Mouse (Mus musculus) G1E-ER4 (cell line): ENCODE results near the gene Prkcg. TPM values are rescaled to one million over a fixed set of nuclear protein-coding genes. Genes with fewer than 3 reads are reported as not detected.

ENCODE experiments used
- GATA1 ChIP-seq: IDR thresholded peaks from one replicate; pipeline ENCODE4 v1.8.0; 2012; ENCODE audit warnings: low read length, inconsistent platforms
- polyA plus RNA-seq: library from polyadenylated mRNA; stranded (reverse); fragments of >175 nt; gene quantifications from 2 replicates; pipeline ENCODE4 v1.2.3, GENCODE M21; 2012

Gene Prkcg
- polyA plus RNA-seq, 1 experiment: not detected

DNA sequence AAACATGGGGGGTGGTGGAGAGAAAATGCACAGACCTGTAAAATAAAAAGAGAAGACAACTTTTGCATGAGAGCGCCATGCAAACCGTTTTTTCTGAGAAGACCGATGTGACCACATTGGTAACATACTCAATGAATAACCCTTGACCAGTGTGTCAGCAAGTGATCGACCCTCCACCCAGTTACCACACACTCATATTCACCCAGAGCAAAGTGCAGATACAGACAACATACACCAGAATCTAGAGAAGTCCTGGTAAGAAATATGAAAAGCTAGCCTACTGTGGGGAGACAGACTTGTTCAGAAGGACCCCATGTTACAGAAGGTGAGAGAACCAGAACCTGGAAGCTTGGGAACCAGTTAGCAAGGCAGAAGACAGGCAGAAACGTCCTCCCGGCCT is 42.2 kb downstream of the Prkcg start:
- no peak for TF ChIP-seq GATA1

DNA sequence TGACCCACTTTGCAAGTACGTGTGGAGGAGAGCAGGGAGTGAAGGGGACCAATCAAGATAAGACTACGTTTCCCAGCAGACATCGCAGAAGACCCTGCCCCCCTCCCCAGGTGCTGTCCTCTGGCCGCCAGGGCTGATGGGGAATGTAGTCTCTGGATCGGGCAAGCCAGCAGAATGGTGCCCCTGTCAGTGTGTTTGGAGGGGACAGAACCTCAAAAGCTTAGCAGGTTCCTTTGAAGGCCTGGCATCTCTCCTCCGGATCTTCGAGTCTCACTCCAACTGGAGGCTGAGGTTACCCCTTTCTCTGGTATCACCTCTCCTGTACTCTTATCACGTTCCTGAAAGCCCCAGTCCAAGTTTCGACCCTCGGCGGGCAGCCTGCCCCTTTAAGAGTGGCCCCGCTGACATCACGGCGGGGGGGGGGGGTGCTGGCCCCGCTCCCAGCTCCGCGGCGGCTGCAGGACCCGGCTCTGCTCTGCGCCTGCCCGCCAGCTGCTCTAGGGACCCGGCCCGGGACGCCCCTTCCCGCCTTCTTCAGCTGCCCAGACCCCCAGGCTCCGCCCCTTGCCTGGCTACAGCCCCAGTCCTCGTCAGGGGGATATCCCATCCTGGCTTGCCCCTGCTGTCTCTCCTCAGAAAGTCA is 42.7 kb downstream of the Prkcg start:
- TF ChIP-seq GATA1: no peak

DNA sequence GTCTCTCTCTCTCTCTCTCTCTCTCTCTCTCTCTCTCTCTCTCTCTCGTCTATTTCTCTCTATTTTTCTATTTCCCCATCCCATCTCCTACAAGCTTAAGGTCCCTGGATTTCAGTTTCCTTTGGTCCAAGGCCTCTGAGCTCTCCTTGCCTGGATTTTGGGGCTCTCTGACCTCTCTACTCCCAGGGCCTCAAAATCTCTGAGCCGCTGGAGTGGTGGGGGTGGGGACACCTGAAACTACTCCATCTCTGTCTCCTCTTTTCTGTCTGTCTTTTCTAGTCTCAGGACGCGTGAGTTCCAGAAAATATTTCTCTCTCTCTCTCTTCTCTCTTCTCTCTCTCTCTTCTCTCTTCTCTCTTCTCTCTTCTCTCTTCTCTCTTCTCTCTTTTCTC is 43.2 kb downstream of the Prkcg start:
- no peak for TF ChIP-seq GATA1

DNA sequence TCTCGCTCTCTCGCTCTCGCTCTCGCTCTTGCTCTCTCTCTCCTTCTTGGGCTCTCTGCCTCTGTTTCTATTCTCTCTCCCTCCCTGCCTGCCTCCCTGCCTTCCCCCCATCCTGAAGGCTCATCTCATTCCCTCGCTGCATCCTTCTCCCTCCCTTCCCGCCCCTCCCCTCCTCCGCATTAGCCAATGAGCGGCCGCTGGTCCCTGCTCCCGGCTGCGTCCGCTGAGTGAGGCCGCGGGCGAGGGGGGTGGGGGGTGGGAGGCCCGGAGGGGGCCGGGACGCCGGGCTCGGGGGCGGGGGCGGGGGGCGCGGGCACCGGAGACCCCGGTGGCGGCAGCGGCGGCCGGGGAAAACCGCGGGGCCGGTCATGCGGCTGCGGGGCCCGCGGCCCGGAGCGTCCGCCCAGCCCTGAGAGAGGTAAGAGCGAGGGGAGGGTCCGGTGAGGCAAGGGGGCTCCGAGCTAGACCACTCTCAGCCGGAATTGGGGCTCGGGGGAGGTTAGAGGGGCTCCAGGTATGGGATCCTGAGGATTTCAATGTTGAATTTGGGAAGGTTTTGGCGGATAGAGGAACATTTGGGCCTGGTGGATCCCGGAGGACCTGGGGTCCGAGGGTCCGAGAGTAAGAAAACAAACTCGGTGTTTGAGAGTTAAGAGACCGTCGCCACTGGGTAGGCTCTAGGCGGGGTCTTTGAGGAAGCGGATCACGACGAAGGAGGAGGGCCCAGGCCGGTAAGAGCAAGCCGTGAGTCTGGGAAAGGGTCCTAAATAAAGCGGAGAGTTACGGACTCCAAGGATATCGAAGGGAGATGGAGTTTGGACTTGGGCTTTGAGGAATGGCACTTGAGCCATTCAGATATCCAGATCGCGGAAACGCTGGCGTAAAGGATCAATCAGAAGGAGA is 43.9 kb downstream of the Prkcg start, which contains the start of gene Cacng7:
Cacng7 (plus strand) TSS at position 337 of the 903 bp plus-strand sequence.
- no peak for TF ChIP-seq GATA1

DNA sequence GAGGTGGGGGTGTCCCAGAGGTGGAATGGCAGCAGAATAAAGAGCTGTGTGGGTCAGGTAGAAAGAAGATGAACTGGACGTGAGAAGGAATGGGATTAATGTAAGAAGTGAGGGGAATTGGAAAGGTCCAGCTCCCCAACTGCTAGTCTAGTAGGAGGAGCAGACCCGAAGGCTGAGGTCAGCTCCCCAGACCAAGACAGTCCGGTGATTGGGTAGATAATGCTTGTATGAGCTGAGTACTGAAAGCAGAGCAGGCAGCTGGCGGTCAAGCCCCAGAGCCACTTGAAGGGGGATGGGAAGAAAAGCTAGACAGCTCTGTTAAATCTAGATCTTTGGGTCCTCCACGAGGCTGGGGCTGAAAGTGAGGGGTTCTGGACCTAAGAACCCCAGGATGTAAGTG is 44.6 kb downstream of the Prkcg start:
- TF ChIP-seq GATA1: no peak

DNA sequence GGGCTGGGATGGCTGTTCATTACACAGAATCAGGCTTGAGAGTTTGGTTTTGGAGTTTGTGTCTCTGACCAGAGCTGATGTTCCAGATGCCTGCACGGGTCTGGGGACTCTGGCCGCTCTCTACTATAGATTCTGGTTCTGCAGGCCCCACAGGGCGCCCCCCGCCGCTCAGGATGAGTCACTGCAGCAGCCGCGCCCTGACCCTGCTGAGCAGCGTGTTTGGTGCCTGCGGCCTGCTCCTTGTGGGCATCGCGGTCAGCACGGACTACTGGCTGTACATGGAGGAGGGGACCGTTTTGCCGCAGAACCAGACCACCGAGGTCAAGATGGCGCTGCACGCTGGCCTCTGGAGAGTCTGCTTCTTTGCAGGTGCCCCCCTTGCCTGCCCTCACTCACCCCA is 47.4 kb downstream of the Prkcg start:
- no peak for TF ChIP-seq GATA1

DNA sequence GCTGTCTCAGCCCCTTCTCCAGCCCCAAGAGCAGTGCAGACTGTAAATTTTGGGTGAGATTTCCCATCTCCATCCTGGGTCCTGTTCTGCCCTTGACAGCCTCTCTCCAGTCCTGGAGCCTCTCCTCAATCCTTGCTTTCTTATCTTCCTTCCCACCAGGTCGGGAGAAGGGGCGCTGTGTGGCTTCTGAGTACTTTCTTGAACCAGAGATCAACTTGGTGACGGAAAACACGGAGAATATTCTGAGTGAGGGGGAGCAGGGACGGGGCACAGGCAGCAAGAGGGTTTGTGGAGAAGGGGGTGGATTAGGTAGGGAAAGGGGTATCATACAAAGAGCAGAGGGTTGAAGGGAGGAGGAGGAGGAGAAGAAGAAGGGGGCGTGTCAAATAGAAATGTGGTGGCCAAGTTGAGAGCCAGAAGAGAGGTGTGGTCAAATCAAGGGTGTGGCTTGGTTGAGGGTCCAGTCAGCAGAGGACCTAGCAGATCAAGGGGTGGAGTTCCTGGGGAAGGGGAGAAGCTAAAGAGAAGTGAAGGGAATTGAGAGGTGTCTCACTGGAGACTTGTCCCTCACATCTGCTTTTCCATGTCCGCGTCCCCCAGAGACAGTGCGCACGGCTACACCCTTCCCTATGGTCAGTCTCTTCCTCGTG is 49.4 kb downstream of the Prkcg start:
- TF ChIP-seq GATA1: no peak

DNA sequence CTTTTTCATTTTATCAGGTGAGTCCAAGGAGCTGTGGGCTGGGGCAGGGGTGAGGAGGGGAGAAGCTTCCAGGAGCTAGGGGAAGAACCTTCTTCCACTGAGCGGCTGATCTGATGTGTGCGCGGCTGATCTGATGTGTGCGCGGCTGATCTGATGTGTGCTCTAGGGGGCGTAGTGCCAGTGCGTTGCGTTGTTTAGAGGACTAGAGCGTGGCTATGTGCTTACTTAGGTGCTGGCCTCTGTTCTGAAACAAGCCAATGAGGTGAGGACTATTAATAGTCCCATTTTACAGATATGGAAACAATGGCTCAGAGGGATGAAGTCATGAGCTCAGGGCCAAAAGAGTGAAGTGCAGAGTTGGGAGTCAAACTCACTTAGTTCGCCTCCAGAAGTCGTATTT is 50.0 kb downstream of the Prkcg start:
- no peak for TF ChIP-seq GATA1

DNA sequence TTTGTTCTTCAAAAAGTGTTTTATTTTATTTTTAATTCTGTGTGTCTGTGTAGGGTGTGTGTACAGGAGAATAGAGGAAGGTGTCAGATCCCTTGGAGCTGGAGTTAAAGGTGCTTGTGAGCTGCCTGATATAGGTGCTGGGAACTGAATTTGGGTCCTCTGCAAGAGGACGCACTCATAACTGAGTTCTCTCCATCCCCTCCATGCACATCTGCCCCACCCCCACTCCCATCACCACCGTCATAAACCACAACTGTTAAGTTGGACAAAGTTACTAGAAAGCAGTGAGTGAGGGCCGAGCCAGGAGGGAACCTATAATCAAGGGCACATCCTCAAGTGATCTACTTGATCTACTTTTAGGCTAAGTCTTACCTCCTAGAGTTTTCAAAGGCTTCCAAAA is 54.9 kb downstream of the Prkcg start:
- no peak for TF ChIP-seq GATA1

DNA sequence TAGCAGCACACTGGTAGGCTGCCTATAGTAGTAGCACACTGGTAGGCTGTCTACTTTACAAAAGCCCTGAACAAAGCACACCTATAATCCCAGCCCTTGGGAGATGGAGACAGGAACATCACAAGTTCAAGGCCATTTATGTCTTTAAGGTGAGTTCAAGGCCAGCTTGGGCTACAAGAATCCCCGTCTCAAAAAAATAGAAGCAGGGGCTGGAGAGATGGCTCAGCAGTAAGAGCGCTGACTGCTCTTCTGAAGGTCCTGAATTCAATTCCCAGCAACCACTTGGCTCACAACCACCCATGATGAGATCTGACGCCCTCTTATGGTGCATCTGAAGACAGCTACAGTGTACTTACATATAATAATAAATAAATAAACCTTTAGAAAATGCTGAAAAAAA is 56.3 kb downstream of the Prkcg start:
- no peak for TF ChIP-seq GATA1

DNA sequence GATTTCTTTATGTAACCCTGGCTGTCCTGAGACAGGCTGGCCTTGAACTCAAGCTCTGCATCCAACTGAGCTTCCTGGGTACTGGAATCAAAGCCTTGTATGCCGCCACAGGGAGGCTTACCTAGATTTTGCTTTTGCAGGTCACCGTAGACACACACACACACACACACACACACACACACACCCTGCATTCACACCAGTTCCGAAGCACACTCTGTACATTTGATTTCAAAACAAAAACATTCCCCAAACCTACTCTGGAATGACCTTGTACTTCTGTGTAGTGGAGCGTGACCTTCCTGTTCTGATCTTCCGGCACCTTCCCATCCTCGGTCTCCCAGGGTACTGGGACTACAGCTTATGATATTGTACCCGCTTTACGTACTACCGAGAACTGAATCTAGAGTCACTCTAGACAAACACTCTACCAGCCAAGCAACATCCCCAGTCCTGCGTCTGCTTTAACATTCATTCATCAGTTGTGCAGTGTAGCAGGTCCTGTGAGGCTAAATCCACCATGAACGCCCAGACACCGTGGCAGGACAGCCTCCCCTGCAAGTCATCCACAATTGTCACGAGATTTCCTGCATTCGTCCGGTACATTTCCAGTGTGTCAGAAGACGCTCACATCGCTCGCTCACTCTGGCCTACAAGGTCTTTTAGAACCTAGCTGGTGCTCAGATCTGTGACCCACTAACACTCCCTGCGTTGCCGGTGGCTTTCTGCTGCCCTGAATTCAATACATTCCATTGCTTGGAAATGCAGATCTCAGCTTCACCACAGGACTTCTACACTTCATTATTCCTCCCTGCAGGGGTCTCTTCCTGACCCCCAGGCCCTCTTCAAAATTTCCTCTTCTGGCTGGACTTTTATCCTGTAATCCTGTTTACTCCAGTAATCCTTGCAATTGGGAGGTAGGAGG is 58.6 kb downstream of the Prkcg start:
- TF ChIP-seq GATA1: no peak

DNA sequence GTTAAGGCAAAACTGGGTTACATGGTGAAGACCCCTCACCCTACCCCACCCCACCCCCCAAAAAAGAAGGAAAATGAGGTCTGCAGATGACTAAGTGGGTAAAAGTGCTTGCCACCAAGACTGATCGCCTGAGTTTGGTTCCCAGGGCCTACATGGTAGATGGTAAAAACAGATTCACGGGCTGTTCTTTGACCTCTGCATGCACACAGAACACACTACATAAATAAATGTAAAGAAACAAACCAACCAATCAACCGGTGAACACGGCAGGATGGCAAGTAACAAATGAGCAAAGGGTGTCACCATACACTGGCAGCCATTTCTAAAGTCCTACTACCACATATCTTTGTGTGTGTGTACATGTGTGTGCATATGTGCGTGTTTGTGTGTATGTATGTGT is 59.3 kb downstream of the Prkcg start:
- TF ChIP-seq GATA1: no peak

DNA sequence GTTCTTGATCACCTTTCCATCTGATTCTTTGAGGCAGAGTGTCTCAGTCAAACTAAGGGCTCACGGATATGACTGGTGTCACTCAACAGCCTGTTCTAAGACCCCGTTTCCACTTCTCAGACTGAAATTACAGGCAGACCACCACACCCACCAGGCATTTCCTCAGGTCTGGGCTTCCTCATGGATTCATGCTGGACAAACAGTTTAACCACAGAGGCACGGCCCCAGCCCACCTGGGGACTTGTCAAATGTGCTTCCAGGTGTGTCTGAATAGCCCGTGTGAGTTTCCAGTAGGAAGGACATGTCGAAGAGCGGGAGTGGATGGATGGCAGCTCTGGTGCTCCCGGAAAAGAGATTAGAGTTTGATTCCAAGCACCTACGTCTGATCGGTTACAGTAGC is 60.8 kb downstream of the Prkcg start:
- TF ChIP-seq GATA1: no peak

DNA sequence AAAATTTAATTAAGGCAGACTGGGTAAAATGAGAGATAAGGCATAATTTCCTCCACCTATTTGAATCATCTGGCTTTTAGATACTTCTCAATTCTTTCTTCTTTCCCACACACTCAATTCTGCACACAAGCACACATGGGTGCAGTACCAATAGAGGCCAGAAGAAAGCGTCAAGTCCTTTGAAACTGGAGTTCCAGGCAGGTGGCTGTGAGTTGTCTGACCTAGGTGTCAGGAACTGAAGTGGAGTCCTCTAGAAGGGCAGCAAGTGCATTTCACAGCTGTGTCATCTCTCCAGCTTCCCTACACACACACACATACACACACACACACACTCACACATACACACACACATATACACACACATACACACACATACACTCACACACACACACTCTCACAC is 62.6 kb downstream of the Prkcg start:
- TF ChIP-seq GATA1: no peak

DNA sequence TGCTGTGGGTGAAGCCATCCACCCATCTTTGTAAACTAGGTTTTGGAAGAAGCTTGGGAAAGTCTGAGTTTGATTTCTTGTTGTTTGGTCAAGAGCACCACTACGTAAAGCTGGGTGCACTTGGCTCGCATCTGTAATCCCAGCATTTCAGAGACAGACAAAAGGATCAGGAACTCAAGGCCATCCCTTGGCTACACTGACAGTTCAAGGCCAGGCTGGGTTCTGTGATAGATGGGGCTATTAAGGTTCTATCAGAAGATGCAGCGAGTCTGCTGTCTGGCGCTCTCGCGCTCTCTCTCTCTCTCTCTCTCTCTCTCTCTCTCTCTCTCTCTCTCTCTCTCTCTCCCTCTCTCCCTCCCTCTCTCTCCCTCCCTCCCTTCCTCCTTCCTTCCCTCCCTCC is 65.9 kb downstream of the Prkcg start:
- TF ChIP-seq GATA1: no peak
